In genomic region chr8:90867061-90867460, GRCm38 (mm10) we compare ENCODE assay signal across 33 mouse cellular contexts. TPM values are rescaled to one million over a fixed set of nuclear protein-coding genes. Genes with fewer than 3 reads are reported as not detected.
"Had no signal": no experiment of that assay in that cellular context is flagged by ENCODE, and none has a peak within 500 bp of the region (broad histone marks: within the 10 kb centered on the region; RNA-seq: fewer than 3 reads in every experiment).

No protein-coding gene starts in this region.

- H3K27me3 ChIP-seq: heart, embryonic 13.5 days; heart, embryonic 15.5 days; hindbrain, embryonic 13.5 days; hindbrain, embryonic 15.5 days; kidney, embryonic 15.5 days; limb, embryonic 13.5 days; limb, embryonic 15.5 days had no signal

- H3K4me3 ChIP-seq: heart, adult 2 months; heart, embryonic 13.5 days; heart, embryonic 15.5 days; hindbrain, embryonic 13.5 days; hindbrain, embryonic 15.5 days; kidney, embryonic 15.5 days; limb, embryonic 13.5 days; limb, embryonic 15.5 days; liver, embryonic 13.5 days; liver, embryonic 15.5 days had no signal

- H3K9ac ChIP-seq: heart, embryonic 13.5 days; heart, embryonic 15.5 days; hindbrain, embryonic 13.5 days; hindbrain, embryonic 15.5 days; kidney, embryonic 15.5 days; limb, embryonic 13.5 days; limb, embryonic 15.5 days; liver, embryonic 13.5 days; liver, embryonic 15.5 days had no signal

- H3K9me3 ChIP-seq: heart, embryonic 13.5 days; heart, embryonic 15.5 days; hindbrain, embryonic 13.5 days; hindbrain, embryonic 15.5 days; kidney, embryonic 15.5 days; limb, embryonic 13.5 days; limb, embryonic 15.5 days; liver, embryonic 13.5 days; liver, embryonic 15.5 days had no signal

- H3K27ac ChIP-seq: heart, adult 2 months; heart, embryonic 13.5 days; heart, embryonic 15.5 days; hindbrain, embryonic 13.5 days; hindbrain, embryonic 15.5 days; hindbrain, postnatal 0 days; kidney, embryonic 15.5 days; kidney, postnatal 0 days; limb, embryonic 13.5 days; limb, embryonic 15.5 days; liver, embryonic 13.5 days; liver, embryonic 15.5 days had no signal

- H3K4me2 ChIP-seq: heart, embryonic 11.5 days; heart, embryonic 13.5 days; heart, embryonic 15.5 days; hindbrain, embryonic 13.5 days; hindbrain, embryonic 15.5 days; kidney, embryonic 15.5 days; limb, embryonic 13.5 days; limb, embryonic 15.5 days; liver, embryonic 11.5 days; liver, embryonic 13.5 days; liver, embryonic 15.5 days had no signal

- H3K36me3 ChIP-seq: heart, embryonic 13.5 days; heart, embryonic 15.5 days; hindbrain, embryonic 13.5 days; hindbrain, embryonic 15.5 days; kidney, embryonic 15.5 days; limb, embryonic 15.5 days; liver, embryonic 13.5 days; liver, embryonic 15.5 days had no signal

- DNase-seq: gastrocnemius, postnatal 14 days; gastrocnemius, postnatal 36 days; heart, adult 11 months; heart, adult 2 months; heart, postnatal 14 days; heart, postnatal 36 days; kidney, adult 11 months; kidney, adult 2 months; kidney, adult 9 months; kidney, postnatal 14 days; kidney, postnatal 36 days; layer of hippocampus, adult 9-11 months; layer of hippocampus, postnatal 36 days; left cerebral cortex, postnatal 4 days; liver, embryonic 13.5 days had no signal

- ATAC-seq: hindbrain, postnatal 0 days; intestine, embryonic 16.5 days had no signal

RNA-seq across cellular contexts. Expression of gene Gm19935, which starts 49.9 kb away (rescaled TPM):
- total RNA-seq: gastrocnemius, adult 18-20 months; gastrocnemius, adult 8-10 months; gastrocnemius, postnatal 14 days; gastrocnemius, postnatal 36 days; heart, adult 2 months; heart, postnatal 36 days; hematopoietic stem cell, adult 5-6 weeks had no signal
- polyA plus RNA-seq: heart, embryonic 11.5 days; heart, embryonic 13.5 days; heart, embryonic 15.5 days; intestine, embryonic 14.5 days; intestine, embryonic 16.5 days; kidney, embryonic 15.5 days; limb, embryonic 11.5 days; limb, embryonic 13.5 days; limb, embryonic 15.5 days; liver, embryonic 11.5 days; liver, embryonic 13.5 days; liver, embryonic 15.5 days had no signal
